Mouse (Mus musculus): ENCODE results near the gene Exoc7. TPM values are rescaled to one million over a fixed set of nuclear protein-coding genes. Genes with fewer than 3 reads are reported as not detected.

The Exoc7 gene
- polyA plus RNA-seq (2015; fragmentation: Nextera tagmentation; extraction: Ambion mirVana), result 81.5 and 88.7 TPM in 2 replicates

- Histone ChIP-seq H3K4me3 (peak within 1 kb of the TSS; percentile 64), H3K4me2 (peak within 1 kb of the TSS; percentile 82), H3K36me3 (peaks cover 30% of the 10 kb centered on the region), H3K27ac (replicated peaks) (peak within 1 kb of the TSS; percentile 49), H3K27me3 (no peaks in the 10 kb centered on the region), H3K9ac (peak within 1 kb of the TSS; percentile 83), H3K9me3 (no peaks in the 10 kb centered on the region), H3K4me1 (replicated peaks) (peaks cover 19% of the 10 kb centered on the region)
- ATAC-seq (ENCODE audit: low read depth), result peak; percentile 46; the same call in 1 of the 2 replicates
- WGBS, result 86% methylated on average over 10 of the region's 10 CpGs
These were observed at the start of gene Exoc7 for GRCm38 (mm10) chr11:116307019-116307725. Exoc7 (minus strand) TSS chr11:116307233.

- WGBS, result 40% methylated on average over 17 of the region's 17 CpGs
- Histone ChIP-seq H3K27ac (replicated peaks) (no peak overlapping the region), H3K4me2 (no peak overlapping the region), H3K4me3 (no peak overlapping the region), H3K4me1 (replicated peaks) (peaks cover 15% of the 10 kb centered on the region), H3K9ac (no peak overlapping the region), H3K9me3 (no peaks in the 10 kb centered on the region), H3K36me3 (peaks cover 91% of the 10 kb centered on the region), H3K27me3 (no peaks in the 10 kb centered on the region)
- no peak for ATAC-seq (ENCODE audit: low read depth)
These were observed 47.5 kb upstream of the Exoc7 start for GRCm38 (mm10) chr11:116354521-116354920.

GRCm38 (mm10) chr11:116353535-116353934, 46.5 kb upstream of the Exoc7 start:
- H3K9ac ChIP-seq, result no peak overlapping the region
- no peaks in the 10 kb centered on the region for H3K9me3 ChIP-seq
- 95% methylated on average over 8 of the region's 8 CpGs for WGBS
- H3K4me3 ChIP-seq, result no peak overlapping the region
- ATAC-seq (ENCODE audit: low read depth), result no peak
- peaks cover 6% of the 10 kb centered on the region for H3K4me1 ChIP-seq (replicated peaks)
- peaks cover 92% of the 10 kb centered on the region for H3K36me3 ChIP-seq
- H3K4me2 ChIP-seq, result no peak overlapping the region
- H3K27me3 ChIP-seq, result no peaks in the 10 kb centered on the region
- H3K27ac ChIP-seq (replicated peaks), result no peak overlapping the region

- no peak for ATAC-seq (ENCODE audit: low read depth)
- WGBS, result 83% methylated on average over 5 of the region's 5 CpGs
- H3K9ac ChIP-seq, result no peak overlapping the region
- no peak overlapping the region for H3K27ac ChIP-seq (replicated peaks)
- H3K4me1 ChIP-seq (replicated peaks), result no peaks in the 10 kb centered on the region
- H3K9me3 ChIP-seq, result no peaks in the 10 kb centered on the region
- no peak overlapping the region for H3K4me2 ChIP-seq
- H3K36me3 ChIP-seq, result peaks cover 95% of the 10 kb centered on the region
- H3K4me3 ChIP-seq, result no peak overlapping the region
- H3K27me3 ChIP-seq, result no peaks in the 10 kb centered on the region
These were observed 44.3 kb upstream of the Exoc7 start for GRCm38 (mm10) chr11:116351294-116351693.

GRCm38 (mm10) chr11:116347955-116348354, 40.9 kb upstream of the Exoc7 start:
- no peaks in the 10 kb centered on the region for H3K27me3 ChIP-seq
- no peak overlapping the region for H3K4me2 ChIP-seq
- no peak overlapping the region for H3K27ac ChIP-seq (replicated peaks)
- H3K4me1 ChIP-seq (replicated peaks), result no peaks in the 10 kb centered on the region
- ATAC-seq (ENCODE audit: low read depth), result no peak
- H3K36me3 ChIP-seq, result peaks cover 94% of the 10 kb centered on the region
- no peak overlapping the region for H3K4me3 ChIP-seq
- WGBS, result 81% methylated on average over 5 of the region's 5 CpGs
- H3K9ac ChIP-seq, result no peak overlapping the region
- H3K9me3 ChIP-seq, result no peaks in the 10 kb centered on the region

GRCm38 (mm10) chr11:116347012-116347411, 40.0 kb upstream of the Exoc7 start:
- Histone ChIP-seq H3K4me1 (replicated peaks) (no peaks in the 10 kb centered on the region), H3K9ac (no peak overlapping the region), H3K36me3 (peaks cover 94% of the 10 kb centered on the region), H3K27ac (replicated peaks) (no peak overlapping the region), H3K9me3 (no peaks in the 10 kb centered on the region), H3K4me3 (no peak overlapping the region), H3K4me2 (no peak overlapping the region), H3K27me3 (no peaks in the 10 kb centered on the region)
- no peak for ATAC-seq (ENCODE audit: low read depth)
- WGBS, result 81% methylated on average over 7 of the region's 7 CpGs

- peaks cover 1% of the 10 kb centered on the region; the same call in 1 of the 2 replicates for H3K4me1 ChIP-seq (replicated peaks)
- H3K27ac ChIP-seq (replicated peaks), result no peak overlapping the region
- WGBS, result 74% methylated on average over 25 of the region's 25 CpGs
- no peaks in the 10 kb centered on the region for H3K9me3 ChIP-seq
- no peak overlapping the region for H3K4me3 ChIP-seq
- peaks cover 82% of the 10 kb centered on the region for H3K36me3 ChIP-seq
- H3K4me2 ChIP-seq, result no peak overlapping the region
- no peak for ATAC-seq (ENCODE audit: low read depth)
- H3K9ac ChIP-seq, result no peak overlapping the region
- H3K27me3 ChIP-seq, result no peaks in the 10 kb centered on the region
These were observed 35.2 kb upstream of the Exoc7 start for GRCm38 (mm10) chr11:116342069-116342791.

- H3K4me2 ChIP-seq, result no peak overlapping the region
- H3K27ac ChIP-seq (replicated peaks), result no peak overlapping the region
- no peak overlapping the region for H3K9ac ChIP-seq
- H3K4me3 ChIP-seq, result no peak overlapping the region
- peaks cover 36% of the 10 kb centered on the region for H3K36me3 ChIP-seq
- no peaks in the 10 kb centered on the region for H3K9me3 ChIP-seq
- peaks cover 24% of the 10 kb centered on the region for H3K27me3 ChIP-seq
- WGBS, result 88% methylated on average over 6 of the region's 6 CpGs
- peaks cover 47% of the 10 kb centered on the region for H3K4me1 ChIP-seq (replicated peaks)
- ATAC-seq (ENCODE audit: low read depth), result no peak
These were observed 30.5 kb upstream of the Exoc7 start for GRCm38 (mm10) chr11:116337531-116337930.

- Histone ChIP-seq H3K9me3 (no peaks in the 10 kb centered on the region), H3K4me1 (replicated peaks) (peaks cover 52% of the 10 kb centered on the region), H3K9ac (no peak overlapping the region), H3K27ac (replicated peaks) (no peak overlapping the region), H3K27me3 (peaks cover 24% of the 10 kb centered on the region), H3K4me2 (no peak overlapping the region), H3K36me3 (peaks cover 31% of the 10 kb centered on the region), H3K4me3 (no peak overlapping the region)
- ATAC-seq (ENCODE audit: low read depth), result no peak
- 61% methylated on average over 12 of the region's 12 CpGs for WGBS
These were observed 30.0 kb upstream of the Exoc7 start for GRCm38 (mm10) chr11:116337000-116337399.

GRCm38 (mm10) chr11:116336393-116336792, 29.4 kb upstream of the Exoc7 start:
- H3K9ac ChIP-seq, result peak overlapping the region; percentile 65

GRCm38 (mm10) chr11:116335244-116336036, 28.4 kb upstream of the Exoc7 start, which contains the start of gene Foxj1:
Foxj1 (minus strand) TSS chr11:116335399.
- Histone ChIP-seq H3K4me3 (peak within 1 kb of the TSS; percentile 47), H3K9ac (peak within 1 kb of the TSS; percentile 65), H3K27ac (replicated peaks) (peak within 1 kb of the TSS; percentile 71), H3K4me1 (replicated peaks) (peaks cover 68% of the 10 kb centered on the region), H3K27me3 (peaks cover 24% of the 10 kb centered on the region), H3K36me3 (peaks cover 20% of the 10 kb centered on the region), H3K9me3 (no peaks in the 10 kb centered on the region), H3K4me2 (peak within 1 kb of the TSS; percentile 85)
- under 1% methylated on average over 59 of the region's 61 CpGs for WGBS
- peak; percentile 89 for ATAC-seq (ENCODE audit: low read depth)

More at GRCm38 (mm10) chr11:116336393-116336792, 29.4 kb upstream of the Exoc7 start:
- Histone ChIP-seq H3K4me1 (replicated peaks) (peaks cover 58% of the 10 kb centered on the region), H3K36me3 (peaks cover 26% of the 10 kb centered on the region), H3K27me3 (peaks cover 24% of the 10 kb centered on the region), H3K9me3 (no peaks in the 10 kb centered on the region), H3K4me2 (peak overlapping the region; percentile 85), H3K4me3 (no peak overlapping the region), H3K27ac (replicated peaks) (peak overlapping the region; percentile 71; the same call in 1 of the 2 replicates)
- no peak for ATAC-seq (ENCODE audit: low read depth)
- WGBS, result 64% methylated on average over 4 of the region's 4 CpGs

GRCm38 (mm10) chr11:116334417-116334782, 27.4 kb upstream of the Exoc7 start:
- Histone ChIP-seq H3K4me3 (peak overlapping the region; percentile 47), H3K27me3 (peaks cover 24% of the 10 kb centered on the region), H3K9ac (peak overlapping the region; percentile 59), H3K36me3 (peaks cover 13% of the 10 kb centered on the region), H3K27ac (replicated peaks) (no peak overlapping the region), H3K9me3 (no peaks in the 10 kb centered on the region), H3K4me2 (peak overlapping the region; percentile 85), H3K4me1 (replicated peaks) (peaks cover 78% of the 10 kb centered on the region)
- ATAC-seq (ENCODE audit: low read depth), result no peak
- WGBS, result 6% methylated on average over 26 of the region's 26 CpGs
